Mouse (Mus musculus) ES-E14 (cell line): ENCODE measurements around the gene Cmpk2. TPM values are rescaled to one million over a fixed set of nuclear protein-coding genes. Genes with fewer than 3 reads are reported as not detected.

ENCODE experiments used
- DNase-seq: peaks from one replicate; pipeline ENCODE4 v3.0.0-alpha.2; 2013; ENCODE audit warnings: low read depth, low spot score
- H3K27ac ChIP-seq: 2 replicates; pipeline ENCODE4 v1.5.1; 2012; ENCODE audit warnings: low read depth, mild to moderate bottlenecking, low read length, moderate library complexity, mixed read lengths; ENCODE audit not compliant: poor library complexity, insufficient read depth, severe bottlenecking
- H3K36me3 ChIP-seq: 2 replicates; pipeline ENCODE4 v1.6.1; 2012; ENCODE audit warnings: mild to moderate bottlenecking, low read length, moderate library complexity, mixed read lengths; ENCODE audit not compliant: control insufficient read depth, poor library complexity, insufficient read depth, severe bottlenecking
- H3K4me1 ChIP-seq, 2 experiments: fragments of 150-350 bp in 1 of 2; sonication (generic) in 1 of 2; 2 replicates each; pipeline ENCODE4 v1.6.1; 2012; ENCODE audit warnings: low read length in 2 of 2, mild to moderate bottlenecking in 1 of 2, mixed read lengths in 1 of 2; ENCODE audit not compliant: control insufficient read depth in 2 of 2, insufficient read depth in 2 of 2, poor library complexity in 1 of 2
- H3K4me3 ChIP-seq, 2 experiments: fragments of 150-350 bp in 1 of 2; sonication (generic) in 1 of 2; 2 replicates each; pipeline ENCODE4 v1.5.1; 2012; ENCODE audit warnings: low read length in 2 of 2, low read depth in 1 of 2, mild to moderate bottlenecking in 1 of 2, mixed read lengths in 1 of 2; ENCODE audit not compliant: insufficient read depth in 1 of 2, poor library complexity in 1 of 2, severe bottlenecking in 1 of 2
- H3K9ac ChIP-seq: 2 replicates; pipeline ENCODE4 v1.6.1; 2012; ENCODE audit warnings: low read depth, mild to moderate bottlenecking, low read length, mixed read lengths; ENCODE audit not compliant: poor library complexity, insufficient read depth, severe bottlenecking
- H3K9me3 ChIP-seq: fragments of 150-350 bp; sonication (generic); 2 replicates; pipeline ENCODE4 v1.6.1; 2012; ENCODE audit warnings: low read depth, mild to moderate bottlenecking, low read length; ENCODE audit not compliant: control insufficient read depth, insufficient read depth
- CHD2 ChIP-seq: IDR thresholded peaks from 2 replicates; pipeline ENCODE4 v1.6.1; 2014; ENCODE audit warnings: mild to moderate bottlenecking, low read depth, low read length, inconsistent platforms
- HCFC1 ChIP-seq: IDR thresholded peaks from 2 replicates; pipeline ENCODE4 v1.6.1; 2012; ENCODE audit warnings: low read length, inconsistent platforms, borderline replicate concordance; ENCODE audit not compliant: insufficient read depth
- MAFK ChIP-seq: IDR thresholded peaks from 2 replicates; pipeline ENCODE4 v1.6.1; 2014; ENCODE audit warnings: mild to moderate bottlenecking, low read depth, low read length, inconsistent platforms; ENCODE audit not compliant: insufficient read depth
- ZC3H11A ChIP-seq: IDR thresholded peaks from 2 replicates; pipeline ENCODE4 v1.6.1; 2012; ENCODE audit warnings: low read depth, mild to moderate bottlenecking, inconsistent platforms, low read length, borderline replicate concordance
- ZNF384 ChIP-seq: IDR thresholded peaks from 2 replicates; pipeline ENCODE4 v1.6.1; 2012; ENCODE audit warnings: low read depth, low read length, inconsistent platforms
- in situ Hi-C, 2 experiments: fragments of 600-800 bp; cut with MboI; formaldehyde crosslinking; loops; one replicate each; pipeline ENCODE4 v1.15.1; 2025; ENCODE audit warnings: low sequenced_read_pairs in 2 of 2, inconsistent platforms in 1 of 2; ENCODE audit not compliant: unreplicated experiment in 2 of 2
- total RNA-seq: library from RNA; depleted of rRNA; stranded (reverse); fragments of 300-350 nt; gene quantifications from 2 replicates; pipeline ENCODE4 v1.2.3, GENCODE M21; 2012

Cmpk2 gene
- total RNA-seq, 1 experiment, result 0.27 TPM

DNA sequence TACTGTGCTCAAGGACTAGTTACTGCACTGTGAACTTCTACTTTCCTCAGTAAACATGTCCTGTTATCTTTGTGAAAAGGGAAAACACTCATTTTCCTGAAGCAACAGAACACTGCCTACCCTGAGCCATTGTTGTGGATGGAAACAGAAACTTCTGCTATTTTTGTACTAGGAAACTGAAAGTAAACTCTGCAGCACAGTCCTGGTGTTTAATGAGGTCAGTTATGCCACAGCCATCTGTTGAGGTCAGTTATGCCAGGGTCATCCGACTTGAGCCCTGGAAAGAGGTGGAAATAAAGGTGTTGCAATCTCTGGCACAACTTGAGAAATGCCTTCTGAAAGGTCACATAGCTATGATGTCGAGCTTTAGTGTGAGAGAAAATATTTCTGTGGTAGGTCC, 8.9 kb upstream of the Cmpk2 start:
- Histone ChIP-seq H3K9ac (no peak overlapping the region), H3K27ac (no peak overlapping the region), H3K4me1 (peaks cover 0 to 7% of the 10 kb centered on the region in 2 experiments; a peak in 2 of 4 replicates), H3K36me3 (no peaks in the 10 kb centered on the region), H3K9me3 (no peaks in the 10 kb centered on the region), H3K4me3 (no peak overlapping the region)
- TF ChIP-seq ZNF384 (no peak), CHD2 (no peak), HCFC1 (no peak), ZC3H11A (no peak), MAFK (no peak)
- DNase-seq, result no peak
- in situ Hi-C loops, result no loop called here

DNA sequence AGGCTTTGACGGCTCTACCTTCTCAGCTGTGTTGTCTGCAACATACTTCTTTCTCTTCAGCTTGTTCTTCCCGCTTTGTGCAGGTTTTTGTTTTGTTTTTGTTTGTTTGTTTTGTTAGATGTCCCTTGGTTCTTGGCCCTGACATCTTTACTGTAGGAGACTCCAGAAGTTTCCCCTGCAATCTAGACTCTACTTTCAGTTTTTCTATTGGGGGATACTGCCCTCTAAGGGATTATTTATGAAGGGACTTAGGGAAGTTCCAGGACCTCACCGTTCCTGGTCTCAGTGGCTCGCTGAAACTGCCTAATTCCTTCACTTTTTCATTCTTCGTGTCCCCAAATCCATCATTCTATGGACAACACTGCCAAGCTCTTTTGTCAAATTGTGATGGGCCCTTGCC, 3.4 kb upstream of the Cmpk2 start:
- H3K4me1 ChIP-seq, result peaks cover 0 to 2% of the 10 kb centered on the region in 2 experiments; a peak in 1 of 4 replicates
- H3K27ac ChIP-seq, result no peak overlapping the region
- no peak overlapping the region for H3K4me3 ChIP-seq
- no peaks in the 10 kb centered on the region for H3K36me3 ChIP-seq
- no peaks in the 10 kb centered on the region for H3K9me3 ChIP-seq
- TF ChIP-seq HCFC1, result no peak
- TF ChIP-seq MAFK, result no peak
- no peak for DNase-seq
- no peak overlapping the region for H3K9ac ChIP-seq
- in situ Hi-C loops, result no loop called here

DNA sequence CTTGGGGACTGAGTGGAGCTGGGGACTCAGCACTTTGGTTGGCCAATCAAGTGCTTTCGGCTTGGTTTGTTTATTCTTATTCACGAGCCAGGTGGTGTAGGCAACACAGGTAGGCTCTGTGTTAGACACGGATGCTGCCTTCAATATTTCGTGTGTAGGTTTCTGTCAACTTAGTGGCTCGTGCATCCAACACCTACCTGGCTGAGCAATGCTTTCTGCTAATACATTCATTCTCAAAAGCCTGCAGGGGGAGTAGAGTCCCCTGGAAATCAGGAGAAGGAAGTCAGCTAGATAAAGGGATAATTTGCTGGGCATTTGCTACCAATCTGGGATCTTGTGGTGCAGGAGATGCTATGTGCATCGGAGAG, 1.0 kb downstream of the Cmpk2 start:
- DNase-seq, result no peak
- peak overlapping the region; percentile 75 to 77 for H3K4me3 ChIP-seq
- in situ Hi-C loops, result no loop called here
- H3K9me3 ChIP-seq, result no peaks in the 10 kb centered on the region
- no peaks in the 10 kb centered on the region for H3K36me3 ChIP-seq
- TF ChIP-seq ZC3H11A (no peak), ZNF384 (no peak), CHD2 (no peak), MAFK (no peak), HCFC1 (no peak)
- no peak overlapping the region for H3K27ac ChIP-seq
- 0 out of 2 replicates have a peak overlapping the region, but pooled peaks have one; percentile 66 for H3K9ac ChIP-seq
- peaks cover 0 to 2% of the 10 kb centered on the region in 2 experiments; a peak in 1 of 4 replicates for H3K4me1 ChIP-seq

DNA sequence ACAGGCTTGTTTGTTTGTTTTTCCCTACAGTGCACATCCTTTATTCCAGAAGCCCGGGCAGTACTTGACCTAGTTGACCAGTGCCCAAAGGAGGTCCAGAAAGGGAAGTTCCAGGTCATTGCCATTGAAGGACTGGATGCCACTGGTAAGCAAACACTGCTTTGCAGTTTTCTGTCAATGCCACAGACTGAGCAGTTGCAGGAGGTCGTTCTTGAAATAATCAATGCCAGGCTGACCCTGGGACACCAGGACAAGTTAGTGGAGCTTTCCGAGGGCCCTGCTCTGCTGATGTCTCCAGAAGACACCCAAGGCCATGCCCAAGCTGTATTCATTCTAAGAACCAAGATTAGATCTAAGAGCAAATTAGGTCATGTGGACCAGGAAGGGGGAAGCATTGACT, 2.4 kb downstream of the Cmpk2 start:
- no peak for TF ChIP-seq HCFC1
- TF ChIP-seq ZNF384, result no peak
- TF ChIP-seq ZC3H11A, result no peak
- no peak for TF ChIP-seq CHD2
- no peak for TF ChIP-seq MAFK
- Histone ChIP-seq H3K4me3 (no peak overlapping the region), H3K36me3 (no peaks in the 10 kb centered on the region), H3K9ac (no peak overlapping the region), H3K27ac (no peak overlapping the region), H3K9me3 (no peaks in the 10 kb centered on the region), H3K4me1 (peaks cover 0 to 2% of the 10 kb centered on the region in 2 experiments; a peak in 1 of 4 replicates)
- in situ Hi-C loops, result no loop called here
- DNase-seq, result no peak

DNA sequence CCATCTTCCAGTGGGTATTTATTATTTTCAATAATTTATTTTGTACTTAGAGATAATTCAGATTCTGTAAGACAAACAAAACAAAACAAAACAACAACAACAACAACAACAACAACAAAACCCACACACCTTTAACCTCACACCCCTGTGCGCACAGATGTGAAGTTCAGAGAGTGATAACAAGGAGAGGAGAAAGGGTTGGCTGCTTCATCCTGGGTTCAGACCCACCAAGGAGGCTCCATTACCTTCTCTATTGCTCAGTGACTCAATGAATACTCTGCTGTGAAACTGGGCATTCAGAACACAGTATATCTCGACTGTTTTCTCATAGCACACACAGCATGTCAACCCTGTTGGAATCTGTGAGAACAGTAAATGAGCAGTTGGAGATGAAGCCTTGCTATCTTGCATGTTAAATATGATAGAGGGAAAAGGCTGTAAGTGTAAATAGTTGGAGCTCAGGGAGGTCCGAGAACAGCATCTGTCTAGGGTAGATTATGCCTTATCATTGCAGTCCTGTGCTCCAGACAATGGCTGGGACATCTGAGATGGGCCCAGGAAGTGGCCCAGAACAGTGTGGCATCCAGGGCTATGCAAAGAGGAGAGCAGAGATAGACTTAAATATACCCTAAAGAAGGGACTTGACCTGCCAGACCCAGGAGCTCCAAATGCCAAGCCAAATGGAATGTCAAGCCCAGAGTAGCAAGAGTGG, 3.9 kb downstream of the Cmpk2 start:
- H3K27ac ChIP-seq, result no peak overlapping the region
- in situ Hi-C loops, result no loop called here
- TF ChIP-seq ZC3H11A (no peak), CHD2 (no peak), ZNF384 (no peak), HCFC1 (no peak), MAFK (no peak)
- no peak overlapping the region for H3K4me3 ChIP-seq
- no peaks in the 10 kb centered on the region for H3K36me3 ChIP-seq
- H3K9ac ChIP-seq, result no peak overlapping the region
- no peaks in the 10 kb centered on the region for H3K9me3 ChIP-seq
- H3K4me1 ChIP-seq, result peaks cover 0 to 2% of the 10 kb centered on the region in 2 experiments; a peak in 1 of 4 replicates
- DNase-seq, result no peak
